In genomic region chr7:131153044-131153443, GRCm38 (mm10) we compare ENCODE assay signal across 38 mouse cellular contexts. TPM values are rescaled to one million over a fixed set of nuclear protein-coding genes. Genes with fewer than 3 reads are reported as not detected.
"Had no signal": no experiment of that assay in that cellular context is flagged by ENCODE, and none has a peak within 500 bp of the region (broad histone marks: within the 10 kb centered on the region; RNA-seq: fewer than 3 reads in every experiment).

No protein-coding gene starts in this region.

- H3K27me3 ChIP-seq: heart, embryonic 12.5 days; hindbrain, embryonic 13.5 days; intestine, embryonic 15.5 days; kidney, embryonic 15.5 days; limb, embryonic 12.5 days had no signal

- H3K9ac ChIP-seq: heart, embryonic 12.5 days; hindbrain, embryonic 13.5 days; intestine, embryonic 15.5 days; kidney, embryonic 15.5 days; limb, embryonic 12.5 days had no signal

- H3K4me3 ChIP-seq: gastrocnemius, adult 2 months; heart, embryonic 10.5 days; heart, embryonic 12.5 days; hindbrain, embryonic 13.5 days; intestine, embryonic 15.5 days; kidney, embryonic 15.5 days; layer of hippocampus, adult 2 months; left cerebral cortex, adult 2 months; limb, embryonic 10.5 days; limb, embryonic 12.5 days had no signal

- H3K4me2 ChIP-seq: heart, embryonic 12.5 days; hindbrain, embryonic 13.5 days; intestine, embryonic 15.5 days; kidney, embryonic 15.5 days; limb, embryonic 12.5 days; liver, embryonic 11.5 days had no signal

- H3K27ac ChIP-seq: gastrocnemius, adult 2 months; heart, embryonic 10.5 days; hindbrain, embryonic 13.5 days; intestine, embryonic 15.5 days; kidney, embryonic 15.5 days; kidney, postnatal 0 days; layer of hippocampus, adult 2 months; left cerebral cortex, adult 2 months; limb, embryonic 10.5 days; limb, embryonic 12.5 days had no signal

- ATAC-seq: hindbrain, embryonic 16.5 days; inflammation-experienced regulatory T-cells, adult 6 months; intestine, embryonic 15.5 days; intestine, postnatal 0 days had no signal

- H3K9me3 ChIP-seq: heart, embryonic 10.5 days; heart, embryonic 12.5 days; hindbrain, embryonic 13.5 days; intestine, embryonic 15.5 days; kidney, embryonic 15.5 days; limb, embryonic 10.5 days; limb, embryonic 12.5 days had no signal

- H3K36me3 ChIP-seq: heart, embryonic 10.5 days; heart, embryonic 12.5 days; hindbrain, embryonic 13.5 days; intestine, embryonic 15.5 days; kidney, embryonic 15.5 days; limb, embryonic 10.5 days; limb, embryonic 12.5 days had no signal

- DNase-seq: gastrocnemius, adult 2 months; gastrocnemius, postnatal 10 days; gastrocnemius, postnatal 25 days; heart, adult 18-20 months; heart, postnatal 10 days; heart, postnatal 4 days; kidney, adult 2 months; kidney, adult 9 months; kidney, postnatal 14 days; kidney, postnatal 4 days; liver had no signal

- H3K4me1 ChIP-seq: heart, embryonic 12.5 days; hindbrain, embryonic 13.5 days; intestine, embryonic 15.5 days; limb, embryonic 10.5 days had no signal

RNA-seq across cellular contexts. Expression of gene 4933402N03Rik, which starts 6.9 kb away (rescaled TPM):
- total RNA-seq: gastrocnemius, adult 2 months; gastrocnemius, postnatal 10 days; gastrocnemius, postnatal 25 days; gastrocnemius, postnatal 4 days; granulocyte monocyte progenitor cell, adult 5-6 weeks; heart, adult 18-20 months; heart, adult 8-10 months; heart, postnatal 10 days; heart, postnatal 25 days; heart, postnatal 4 days; layer of hippocampus, adult 2 months; layer of hippocampus, postnatal 10 days; layer of hippocampus, postnatal 25 days; left cerebral cortex, adult 2 months; left cerebral cortex, postnatal 14 days; left cerebral cortex, postnatal 36 days had no signal
- polyA plus RNA-seq: frontal cortex, adult 2 months; heart, embryonic 10.5 days; heart, embryonic 12.5 days; heart, embryonic 14.5 days; heart, embryonic 16.5 days; hindbrain, embryonic 11.5 days; hindbrain, embryonic 13.5 days; hindbrain, embryonic 16.5 days; inflammation-experienced regulatory T-cells, adult 6 months; intestine, embryonic 15.5 days; intestine, postnatal 0 days; kidney, adult 2 months; kidney, embryonic 15.5 days; kidney, postnatal 0 days; limb, embryonic 10.5 days; limb, embryonic 12.5 days; limb, embryonic 14.5 days; liver, embryonic 11.5 days had no signal

RNA-seq across cellular contexts. Expression of gene 5430419D17Rik, which starts 21.2 kb away (rescaled TPM):
- total RNA-seq: gastrocnemius, adult 2 months; gastrocnemius, postnatal 10 days; gastrocnemius, postnatal 25 days; gastrocnemius, postnatal 4 days; granulocyte monocyte progenitor cell, adult 5-6 weeks; layer of hippocampus, postnatal 25 days; left cerebral cortex, adult 2 months; left cerebral cortex, postnatal 14 days; left cerebral cortex, postnatal 36 days had no signal
- polyA plus RNA-seq: hindbrain, embryonic 11.5 days; hindbrain, embryonic 13.5 days; inflammation-experienced regulatory T-cells, adult 6 months; intestine, postnatal 0 days; kidney, adult 2 months; kidney, embryonic 15.5 days; kidney, postnatal 0 days; limb, embryonic 10.5 days; limb, embryonic 12.5 days; liver, embryonic 11.5 days had no signal
